Mouse (Mus musculus) intestine, embryonic 14.5 days (tissue): ENCODE results near the gene Zic3. TPM values are rescaled to one million over a fixed set of nuclear protein-coding genes. Genes with fewer than 3 reads are reported as not detected.

Experiments
- ATAC-seq: fragments of 200-750 bp; cut with Nextera tagmentation; replicated peaks from 2 replicates; pipeline ENCODE4 v1.8.0; 2017; ENCODE audit warnings: low read depth, moderate number of reproducible peaks, moderate TSS enrichment, moderate library complexity; ENCODE audit not compliant: low FRiP score, low TSS enrichment
- DNase-seq: peaks from one replicate; pipeline ENCODE4 v3.0.0-alpha.2; 2018; ENCODE audit warnings: low spot score
- H3K27ac ChIP-seq: fragments of 300-500 bp; sonication (generic); 2 replicates; pipeline ENCODE4 v1.5.1; 2014; ENCODE audit warnings: low read depth, mild to moderate bottlenecking, control low read depth
- H3K27me3 ChIP-seq: fragments of 300-500 bp; sonication (generic); replicated peaks from 2 replicates; pipeline ENCODE4 v1.6.1; 2014; ENCODE audit warnings: low read length, control low read depth; ENCODE audit not compliant: control insufficient read depth, insufficient read depth
- H3K36me3 ChIP-seq: fragments of 300-500 bp; sonication (generic); 2 replicates; pipeline ENCODE4 v1.6.1; 2014; ENCODE audit warnings: low read length, control low read depth; ENCODE audit not compliant: control insufficient read depth, insufficient read depth
- H3K4me1 ChIP-seq: fragments of 300-500 bp; sonication (generic); replicated peaks from 2 replicates; pipeline ENCODE4 v1.6.1; 2014; ENCODE audit warnings: low read length, control low read depth, mixed read lengths; ENCODE audit not compliant: control insufficient read depth, insufficient read depth
- H3K4me2 ChIP-seq: fragments of 300-500 bp; sonication (generic); 2 replicates; pipeline ENCODE4 v1.6.1; 2014; ENCODE audit warnings: low read length
- H3K4me3 ChIP-seq: fragments of 300-500 bp; sonication (generic); 2 replicates; pipeline ENCODE4 v1.5.1; 2014; ENCODE audit warnings: low read depth, low read length, control low read depth, mixed read lengths
- H3K9ac ChIP-seq: fragments of 300-500 bp; sonication (generic); 2 replicates; pipeline ENCODE4 v1.6.1; 2014; ENCODE audit warnings: mild to moderate bottlenecking, low read length
- H3K9me3 ChIP-seq: fragments of 300-500 bp; sonication (generic); 2 replicates; pipeline ENCODE4 v1.6.1; 2016; ENCODE audit warnings: low read length, control low read depth; ENCODE audit not compliant: control insufficient read depth
- WGBS: fragments of 180-500 bp; shearing (Covaris S2); extraction: QIAGEN DNeasy Blood & Tissue Kit; methylation state at CpG from one replicate; pipeline ENCODE4 v1.1.7; 2014; 5-methylcytosine and 5-hydroxymethylcytosine counted together
- polyA plus RNA-seq: library from polyadenylated mRNA; unstranded; fragments of >200 nt; fragmentation: Nextera tagmentation; extraction: Ambion mirVana; gene quantifications from 2 replicates; pipeline ENCODE4 v1.2.1, GENCODE M21; 2014

The Zic3 gene
- polyA plus RNA-seq, 1 experiment from 2014 or later, result not detected

GRCm38 (mm10) chrX:58019257-58019953 is 3.1 kb upstream of the Zic3 start:
- DNase-seq, result peak; percentile 55
- ATAC-seq, result no peak
- H3K27me3 ChIP-seq, result peaks cover 93% of the 10 kb centered on the region

DNA sequence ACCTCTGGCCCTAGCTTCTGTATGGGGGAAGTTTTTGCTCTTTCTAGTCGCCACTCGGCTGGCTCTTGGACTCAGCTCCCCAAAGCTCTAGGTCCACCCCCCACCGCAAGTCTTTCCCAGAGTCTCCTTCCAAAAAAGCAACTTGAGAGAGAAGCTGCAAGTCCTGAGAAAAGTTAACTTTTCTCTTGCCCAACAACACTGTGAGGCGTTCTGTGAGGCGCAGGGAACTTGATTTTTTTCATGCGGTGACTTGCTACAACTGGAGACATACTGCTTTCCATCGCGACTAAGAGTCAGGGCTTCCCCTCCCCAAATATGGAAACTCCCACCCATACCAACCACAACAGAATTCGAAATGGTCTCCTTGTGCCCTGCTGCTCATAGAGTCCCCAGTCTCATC is 5.1 kb downstream of the Zic3 start:
- WGBS, result 18% methylated on average over 9 of the region's 9 CpGs
- Histone ChIP-seq H3K27ac (no peak overlapping the region), H3K9ac (no peak overlapping the region), H3K4me3 (no peak overlapping the region), H3K27me3 (peaks cover 92% of the 10 kb centered on the region), H3K4me1 (no peaks in the 10 kb centered on the region), H3K4me2 (no peak overlapping the region), H3K9me3 (no peaks in the 10 kb centered on the region), H3K36me3 (no peaks in the 10 kb centered on the region)
- ATAC-seq (no peak), DNase-seq (no peak)

More at GRCm38 (mm10) chrX:58019257-58019953, 3.1 kb upstream of the Zic3 start:
- Histone ChIP-seq H3K4me1 (no peaks in the 10 kb centered on the region), H3K36me3 (no peaks in the 10 kb centered on the region), H3K9ac (no peak overlapping the region), H3K9me3 (no peaks in the 10 kb centered on the region), H3K27ac (no peak overlapping the region), H3K4me3 (no peak overlapping the region), H3K4me2 (peak overlapping the region; percentile 15)
- WGBS, result 14% methylated on average over 31 of the region's 33 CpGs

DNA sequence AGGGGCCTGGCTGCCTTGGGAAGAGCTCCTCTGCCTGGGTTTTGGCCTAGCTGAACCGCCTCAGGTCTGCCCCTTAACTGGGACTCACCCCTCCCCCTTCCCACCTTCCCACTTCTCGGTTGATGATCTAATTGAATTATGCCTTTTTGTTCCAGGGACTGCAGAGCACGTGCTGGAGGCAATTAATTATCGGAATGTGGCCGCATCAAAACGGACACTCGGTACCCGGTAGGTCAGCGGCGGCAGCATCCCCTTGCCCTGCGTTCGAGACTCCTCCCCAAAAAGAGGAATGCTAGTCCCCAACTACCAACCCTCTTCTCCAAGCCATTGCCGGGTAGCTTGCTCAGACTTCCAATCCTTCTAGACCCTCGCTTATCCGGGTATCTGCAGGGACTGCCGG is 5.6 kb downstream of the Zic3 start:
- Histone ChIP-seq H3K36me3 (no peaks in the 10 kb centered on the region), H3K27me3 (peaks cover 91% of the 10 kb centered on the region)

GRCm38 (mm10) chrX:58028858-58029257 is 6.4 kb downstream of the Zic3 start:
- H3K27ac ChIP-seq, result no peak overlapping the region
- 9% methylated on average over 8 of the region's 8 CpGs for WGBS
- no peak overlapping the region for H3K4me2 ChIP-seq
- ATAC-seq, result no peak
- no peaks in the 10 kb centered on the region for H3K4me1 ChIP-seq
- H3K9ac ChIP-seq, result no peak overlapping the region
- H3K4me3 ChIP-seq, result no peak overlapping the region
- peaks cover 95% of the 10 kb centered on the region for H3K27me3 ChIP-seq
- no peaks in the 10 kb centered on the region for H3K36me3 ChIP-seq
- no peaks in the 10 kb centered on the region for H3K9me3 ChIP-seq
- DNase-seq, result no peak

More for the DNA sequence above, 5.6 kb downstream of the Zic3 start:
- no peaks in the 10 kb centered on the region for H3K9me3 ChIP-seq
- DNase-seq (no peak), ATAC-seq (no peak)
- no peak overlapping the region for H3K9ac ChIP-seq
- no peak overlapping the region for H3K27ac ChIP-seq
- no peaks in the 10 kb centered on the region for H3K4me1 ChIP-seq
- H3K4me3 ChIP-seq, result no peak overlapping the region
- no peak overlapping the region for H3K4me2 ChIP-seq
- 7% methylated on average over 16 of the region's 16 CpGs for WGBS

DNA sequence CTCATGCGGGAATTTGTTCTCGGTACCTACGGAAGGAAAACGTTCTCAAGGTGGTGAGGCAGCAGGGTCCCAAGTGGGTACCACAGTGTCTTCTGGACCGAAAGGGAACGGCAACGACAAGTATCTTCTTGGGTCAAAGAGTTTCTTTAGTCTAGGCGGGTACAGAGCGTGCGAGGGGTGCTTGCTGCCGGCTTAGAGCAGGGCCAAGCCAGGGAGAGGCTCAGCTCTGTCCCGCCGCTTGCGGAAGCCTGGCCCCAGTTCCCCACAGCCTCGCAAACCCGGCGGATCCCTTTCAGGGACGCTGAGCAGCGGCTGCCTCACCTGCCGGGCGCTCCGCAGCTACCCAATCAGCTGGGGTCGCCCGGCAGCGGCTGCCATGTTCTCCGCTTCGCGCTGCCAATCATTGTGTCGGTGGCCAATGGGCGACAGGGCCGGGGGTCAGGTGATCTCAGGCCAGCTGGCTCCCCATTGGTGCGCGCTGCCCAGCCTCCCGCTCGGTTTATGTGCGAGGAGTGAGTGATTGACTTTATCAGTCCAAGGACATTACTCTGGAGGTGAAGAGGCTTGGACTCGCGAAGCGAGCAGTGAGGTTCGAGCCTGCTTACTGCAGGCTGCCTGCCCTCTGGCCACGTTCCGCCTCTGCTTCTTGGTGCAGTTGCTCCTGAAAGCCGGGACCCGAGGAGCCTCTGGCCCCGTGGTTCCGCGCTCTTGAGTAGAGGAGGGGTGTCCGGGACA is 7.8 kb downstream of the Zic3 start:
- DNase-seq (no peak), ATAC-seq (peak; percentile 93)
- Histone ChIP-seq H3K4me1 (no peaks in the 10 kb centered on the region), H3K27ac (no peak overlapping the region), H3K36me3 (no peaks in the 10 kb centered on the region), H3K4me2 (peak overlapping the region; percentile 47), H3K9me3 (no peaks in the 10 kb centered on the region), H3K9ac (no peak overlapping the region), H3K4me3 (peak overlapping the region; percentile 31), H3K27me3 (peaks cover 97% of the 10 kb centered on the region)
- 8% methylated on average over 48 of the region's 48 CpGs for WGBS

GRCm38 (mm10) chrX:58030835-58031670 is 8.6 kb downstream of the Zic3 start:
- H3K9me3 ChIP-seq, result no peaks in the 10 kb centered on the region
- 18% methylated on average over 49 of the region's 56 CpGs for WGBS
- H3K27me3 ChIP-seq, result peaks cover 97% of the 10 kb centered on the region
- ATAC-seq (no peak; the same call in 1 of the 2 replicates), DNase-seq (no peak)
- no peak overlapping the region for H3K9ac ChIP-seq
- peak overlapping the region; percentile 31 for H3K4me3 ChIP-seq
- H3K4me2 ChIP-seq, result peak overlapping the region; percentile 47
- H3K36me3 ChIP-seq, result no peaks in the 10 kb centered on the region
- no peak overlapping the region for H3K27ac ChIP-seq
- H3K4me1 ChIP-seq, result no peaks in the 10 kb centered on the region

- no peak overlapping the region for H3K4me3 ChIP-seq
- peaks cover 96% of the 10 kb centered on the region for H3K27me3 ChIP-seq
- no peaks in the 10 kb centered on the region for H3K4me1 ChIP-seq
- no peak for ATAC-seq
- H3K9ac ChIP-seq, result no peak overlapping the region
- 12% methylated on average over 53 of the region's 56 CpGs for WGBS
- H3K36me3 ChIP-seq, result no peaks in the 10 kb centered on the region
- no peaks in the 10 kb centered on the region for H3K9me3 ChIP-seq
- no peak overlapping the region for H3K27ac ChIP-seq
- DNase-seq, result no peak
- H3K4me2 ChIP-seq, result peak overlapping the region; percentile 47
Observed at GRCm38 (mm10) chrX:58031671-58032605, 9.4 kb downstream of the Zic3 start.

DNA sequence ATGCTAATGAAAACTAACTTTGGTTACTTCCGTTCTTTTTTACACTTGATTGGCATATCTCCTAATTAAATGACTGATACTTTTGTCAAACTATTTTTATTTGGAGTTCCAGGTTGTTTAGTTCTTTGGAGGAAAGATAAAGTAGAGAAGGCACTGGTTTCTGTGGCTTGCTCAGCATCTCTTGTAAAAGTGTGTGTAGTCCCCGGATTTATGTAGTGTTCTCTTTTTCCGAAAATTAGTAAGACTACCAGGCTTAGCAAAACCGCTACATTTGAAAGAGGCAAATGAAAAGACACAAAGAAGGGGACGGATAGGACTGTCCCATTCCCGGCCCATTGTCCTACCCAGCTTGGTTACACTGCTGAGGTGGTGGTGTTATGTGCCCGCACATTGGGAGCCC is 10.1 kb downstream of the Zic3 start:
- DNase-seq (no peak), ATAC-seq (no peak)
- no peak overlapping the region for H3K9ac ChIP-seq
- no peaks in the 10 kb centered on the region for H3K36me3 ChIP-seq
- 15% methylated on average over 7 of the region's 7 CpGs for WGBS
- no peak overlapping the region for H3K4me3 ChIP-seq
- H3K9me3 ChIP-seq, result no peaks in the 10 kb centered on the region
- H3K4me1 ChIP-seq, result no peaks in the 10 kb centered on the region
- H3K27me3 ChIP-seq, result peaks cover 94% of the 10 kb centered on the region
- no peak overlapping the region for H3K27ac ChIP-seq
- H3K4me2 ChIP-seq, result no peak overlapping the region
